Mouse (Mus musculus) WW6 (cell line): ENCODE results near the gene Wfdc21.

Experiments
- DNase-seq: peaks from one replicate; pipeline ENCODE4 v3.0.0-alpha.2; 2013; ENCODE audit warnings: low read depth, low spot score

Gene Wfdc21

GRCm38 (mm10) chr11:83753581-83754181 is 6.9 kb downstream of the Wfdc21 start, which contains the start of gene Heatr6:
Gene Heatr6 (plus strand): TSS chr11:83753696.
- peak; percentile 80 for DNase-seq

DNA sequence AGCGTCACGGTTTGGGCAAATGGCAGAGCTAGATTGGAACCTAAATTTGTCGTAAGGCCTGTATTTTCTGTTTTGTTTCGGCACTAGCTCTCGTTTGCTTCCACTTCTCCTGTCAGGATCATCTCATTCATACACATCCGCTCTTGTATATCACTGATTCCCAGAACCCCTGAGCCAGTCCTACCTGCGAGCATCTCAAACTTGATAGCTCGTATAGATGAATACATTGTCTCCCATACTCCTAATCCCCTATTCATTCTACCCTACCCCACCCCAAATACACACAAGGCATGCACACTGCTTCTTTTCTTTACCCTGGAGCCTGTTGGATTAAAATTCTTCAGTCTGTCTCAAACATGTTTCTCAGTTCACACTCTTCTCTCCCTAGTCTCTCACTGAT is 7.5 kb downstream of the Wfdc21 start:
- no peak for DNase-seq

DNA sequence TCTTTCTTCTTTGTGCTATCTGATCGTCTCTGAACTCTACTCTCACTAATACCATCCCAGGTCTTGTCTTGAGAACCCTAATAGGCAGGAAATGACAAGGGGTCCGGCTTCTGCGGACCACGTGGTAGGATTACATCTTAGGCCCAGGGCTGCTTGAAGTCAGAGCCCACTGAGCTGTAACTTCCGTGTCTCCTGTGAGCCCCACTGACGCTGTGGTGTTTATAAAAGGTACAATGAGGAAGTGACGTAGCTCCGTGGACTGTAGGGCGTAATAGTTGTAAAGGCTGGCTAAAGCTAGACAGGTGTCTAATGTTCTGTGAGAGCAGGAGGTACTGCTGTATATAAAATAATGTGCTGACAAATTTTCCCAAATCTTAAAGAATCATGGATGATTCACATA is 20.6 kb downstream of the Wfdc21 start:
- DNase-seq: no peak

DNA sequence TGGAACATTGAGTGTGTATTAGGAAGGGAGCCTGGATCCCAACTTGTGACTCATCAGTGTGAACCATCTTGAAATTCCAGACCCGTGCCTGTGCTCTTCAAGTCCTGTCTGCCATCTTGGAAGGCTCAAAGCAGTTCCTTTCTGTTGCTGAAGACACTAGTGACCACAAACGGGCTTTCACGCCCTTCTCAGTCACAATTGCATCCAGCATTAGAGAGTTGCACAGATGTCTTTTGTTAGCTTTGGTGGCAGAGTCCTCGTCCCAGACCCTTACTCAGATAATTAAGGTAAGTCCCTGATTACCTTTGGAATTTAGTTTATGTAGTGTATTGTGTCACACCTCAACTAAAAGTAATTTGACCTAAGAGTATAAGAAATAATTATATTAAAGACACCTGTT is 22.2 kb downstream of the Wfdc21 start:
- no peak for DNase-seq

GRCm38 (mm10) chr11:83771014-83771413 is 24.3 kb downstream of the Wfdc21 start:
- DNase-seq: no peak

DNA sequence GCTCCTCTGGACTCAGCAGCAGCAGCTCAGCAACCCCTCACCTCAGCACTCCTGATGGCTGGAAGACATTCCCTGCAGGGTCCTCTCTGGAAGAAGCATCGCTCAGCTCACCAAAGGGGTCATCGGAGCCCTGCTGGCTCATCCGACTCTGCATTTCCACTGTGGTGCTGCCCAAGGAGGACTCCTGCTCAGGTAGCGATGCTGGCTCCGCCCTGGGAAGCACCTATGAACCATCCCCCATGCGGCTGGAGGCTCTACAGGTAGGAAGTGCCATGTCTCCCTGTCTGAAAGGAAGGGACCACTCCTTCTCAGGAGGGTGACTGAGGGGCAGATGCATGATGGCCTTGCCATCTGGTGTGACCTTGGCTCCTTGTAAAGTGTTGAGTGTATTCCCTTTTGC is 25.6 kb downstream of the Wfdc21 start:
- DNase-seq: no peak

- DNase-seq: no peak
These were observed 27.0 kb downstream of the Wfdc21 start for GRCm38 (mm10) chr11:83773691-83774090.

DNA sequence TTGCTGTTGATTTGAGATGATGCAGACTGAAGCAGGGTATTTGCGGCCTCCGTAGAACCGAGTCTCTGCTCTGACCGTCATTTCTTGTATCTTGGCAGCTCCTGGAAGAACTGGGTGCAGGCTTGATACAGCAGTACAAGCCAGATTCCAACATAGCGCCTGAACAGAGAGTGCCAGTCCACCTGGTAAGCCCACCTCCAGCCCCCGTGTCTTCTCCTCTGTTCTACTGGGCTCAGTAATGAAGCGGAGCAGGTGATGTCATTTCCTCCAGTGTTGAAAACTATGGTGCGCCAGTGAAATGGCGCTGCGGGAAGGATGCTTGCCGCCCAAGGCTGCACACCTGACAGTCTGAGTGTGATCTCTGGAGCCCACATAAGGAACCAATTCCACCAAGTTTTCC is 27.6 kb downstream of the Wfdc21 start:
- DNase-seq: no peak

DNA sequence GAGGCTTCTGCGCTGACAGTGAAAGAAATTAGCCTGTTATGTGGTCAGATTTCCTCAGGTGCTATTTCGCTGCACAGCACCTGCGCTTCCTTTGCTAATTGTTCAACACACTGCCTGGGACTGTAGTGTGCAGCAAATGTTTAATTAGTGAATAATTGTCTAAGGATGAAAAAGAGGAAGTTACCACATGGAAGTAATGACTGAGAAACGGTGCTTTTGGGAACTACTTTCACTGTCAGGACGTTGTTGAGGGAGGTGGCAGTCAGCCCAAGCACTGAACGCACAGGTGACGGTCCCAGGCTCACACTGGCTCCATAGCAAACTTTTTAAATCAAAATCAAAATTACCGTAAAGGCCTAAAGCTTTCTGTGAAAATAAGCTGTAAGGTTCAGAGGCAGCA is 30.1 kb downstream of the Wfdc21 start:
- no peak for DNase-seq

DNA sequence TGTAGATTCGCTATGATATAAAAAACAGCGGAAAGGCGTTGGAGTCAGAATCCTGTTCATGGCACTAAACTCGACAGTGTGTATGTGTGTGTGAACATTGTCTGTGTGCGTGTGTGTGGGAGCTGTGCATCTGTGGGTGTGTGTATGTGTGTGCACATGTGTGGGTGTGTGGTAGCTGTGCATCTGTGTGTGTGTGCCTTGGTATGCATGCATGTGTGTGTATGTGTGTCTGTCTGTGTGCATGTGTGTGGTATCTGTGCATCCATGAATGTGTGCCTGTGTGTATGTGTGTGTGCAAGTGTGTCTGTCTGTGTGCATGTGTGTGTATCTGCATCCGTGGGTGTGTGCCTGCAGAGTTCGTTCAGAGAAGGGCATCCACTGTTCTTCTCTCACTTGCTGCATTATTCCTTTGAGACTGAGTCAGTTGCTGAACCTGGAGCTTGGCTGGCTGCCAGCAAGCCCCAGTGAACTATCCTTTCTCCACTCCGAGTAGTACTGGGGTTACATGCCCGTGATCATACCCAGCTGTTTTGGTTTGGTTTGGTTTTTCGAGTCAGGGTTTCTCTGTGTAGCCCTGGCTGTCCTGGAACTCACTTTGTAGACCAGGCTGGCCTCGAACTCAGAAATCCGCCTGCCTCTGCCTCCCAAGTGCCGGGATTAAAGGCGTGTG is 37.3 kb downstream of the Wfdc21 start:
- no peak for DNase-seq

DNA sequence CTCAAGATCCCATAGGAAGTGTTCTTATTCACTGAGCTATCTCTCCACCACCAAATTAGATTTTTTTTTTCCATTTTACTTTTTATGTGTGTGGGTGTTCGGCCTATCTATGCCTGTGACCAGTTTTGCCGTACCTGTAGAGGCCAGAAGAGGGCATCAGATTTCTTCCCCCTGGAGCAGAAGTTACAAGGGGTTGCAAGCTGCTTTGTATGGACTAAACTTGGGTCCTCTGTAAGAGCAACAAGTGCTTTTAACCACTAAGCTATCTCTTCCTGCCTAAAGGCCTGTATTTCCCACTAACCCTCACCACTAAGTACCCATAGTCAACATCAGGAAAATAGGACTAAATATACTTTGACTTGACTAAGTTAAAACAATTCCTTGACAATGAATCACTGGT is 37.9 kb downstream of the Wfdc21 start:
- DNase-seq: no peak

- peak; percentile 50 for DNase-seq
These were observed 38.6 kb downstream of the Wfdc21 start for GRCm38 (mm10) chr11:83785366-83785765.

DNA sequence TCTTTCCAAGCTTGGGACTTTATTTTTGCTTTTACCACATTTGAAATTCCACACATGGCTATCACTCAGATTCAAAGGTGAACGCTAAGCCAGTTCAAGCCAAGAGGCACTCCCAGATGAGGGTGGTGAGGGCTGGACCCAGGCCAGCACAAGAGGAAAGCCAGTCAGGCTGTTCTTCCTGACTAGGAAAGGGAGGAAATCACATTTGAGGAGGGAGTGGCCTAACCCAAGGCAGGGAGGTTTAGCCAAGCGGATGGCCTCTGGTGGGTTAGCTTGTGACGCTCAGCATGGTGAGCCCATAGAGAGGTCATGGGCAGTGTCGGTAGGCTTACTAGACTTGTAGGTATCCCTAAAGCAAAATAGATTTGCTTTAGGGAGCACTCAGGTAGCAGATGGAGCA is 40.1 kb downstream of the Wfdc21 start:
- DNase-seq: no peak

DNA sequence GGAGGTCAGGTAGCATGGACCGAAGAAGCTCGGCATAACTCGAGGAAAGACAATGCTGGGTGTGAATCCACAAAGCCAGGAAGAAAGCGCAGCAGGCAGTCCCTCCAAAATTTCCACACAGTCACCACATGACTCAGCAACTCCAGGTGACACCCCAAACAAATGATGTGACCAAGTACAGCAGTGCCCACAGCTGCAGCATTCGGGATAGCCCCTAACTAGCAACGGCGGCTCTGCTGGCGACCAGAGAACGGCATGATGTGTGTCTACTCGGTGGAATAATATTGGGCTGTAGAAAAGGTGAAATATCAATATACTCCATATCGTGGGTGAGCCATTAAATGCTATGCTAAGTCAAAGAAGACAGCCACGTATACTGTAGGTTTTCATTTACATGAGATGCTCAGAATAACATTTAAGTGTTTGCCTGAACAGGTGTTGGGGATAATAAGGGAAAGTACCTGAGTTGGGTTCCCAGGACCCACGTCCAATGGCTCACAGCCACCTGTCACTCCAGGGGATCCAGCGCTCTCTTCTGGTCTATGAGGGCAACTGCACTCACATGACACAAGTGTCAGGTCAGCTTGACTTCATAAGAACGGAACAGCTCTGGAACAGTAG is 40.8 kb downstream of the Wfdc21 start:
- no peak for DNase-seq

DNA sequence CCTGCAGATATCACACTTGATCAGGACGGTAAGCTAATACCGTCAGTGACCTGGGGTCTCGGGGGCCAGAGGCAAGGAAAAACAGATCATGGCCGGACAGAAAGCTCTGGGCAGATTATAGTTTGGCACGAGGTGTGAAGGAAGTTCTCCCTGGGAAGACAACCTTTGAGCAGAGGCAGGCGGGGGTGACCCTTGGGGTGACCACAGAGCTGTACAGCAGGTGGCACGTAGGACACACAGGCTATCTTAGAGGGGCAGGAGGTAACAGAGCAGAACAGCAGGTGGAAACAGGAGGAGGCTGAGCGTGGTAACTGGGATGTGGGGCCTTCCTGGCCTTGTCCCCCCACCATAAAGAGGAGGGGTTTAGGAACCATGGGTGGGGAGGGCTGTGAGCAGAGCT is 41.6 kb downstream of the Wfdc21 start:
- no peak for DNase-seq

DNA sequence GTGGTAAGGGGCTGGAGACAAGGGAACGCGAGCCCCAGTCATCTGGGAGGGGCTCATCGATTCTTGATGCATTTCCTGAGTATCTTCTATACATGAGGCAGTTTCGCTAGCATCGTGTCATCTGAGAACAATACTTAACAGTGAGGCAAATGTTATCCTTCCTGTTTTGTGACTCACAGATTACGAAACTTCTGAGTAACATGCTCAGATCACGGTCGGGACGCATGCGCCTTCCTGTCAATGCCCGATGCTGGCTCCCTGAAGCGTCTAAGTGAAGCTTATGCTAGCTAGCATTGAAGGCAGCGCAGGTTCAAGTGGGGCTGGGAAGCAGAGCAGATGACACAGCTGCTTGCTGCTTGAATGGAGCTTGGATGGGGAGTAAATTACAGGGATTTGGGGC is 42.5 kb downstream of the Wfdc21 start:
- DNase-seq: no peak

GRCm38 (mm10) chr11:83791133-83791532 is 44.4 kb downstream of the Wfdc21 start:
- DNase-seq: no peak

GRCm38 (mm10) chr11:83792316-83792914 is 45.7 kb downstream of the Wfdc21 start:
- DNase-seq: no peak

DNA sequence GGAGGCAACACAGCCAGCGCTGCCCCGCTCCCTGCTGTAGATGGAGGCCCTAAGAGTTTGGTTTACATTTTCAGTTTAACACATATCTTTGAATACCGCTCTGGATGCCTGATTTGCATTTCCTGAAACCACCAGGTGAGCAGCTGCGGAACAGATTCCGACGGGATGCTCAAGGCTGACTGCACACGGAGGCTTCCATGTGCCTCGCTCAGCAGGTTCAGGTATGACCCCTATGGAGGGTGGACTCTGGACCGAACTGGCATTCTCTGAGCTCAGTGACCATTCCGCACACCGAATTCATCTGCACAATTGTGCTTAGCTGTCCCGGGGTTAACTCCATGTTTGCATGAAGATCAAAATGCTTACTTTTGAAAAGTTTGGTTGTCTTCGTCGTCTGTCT is 46.5 kb downstream of the Wfdc21 start:
- DNase-seq: no peak

DNA sequence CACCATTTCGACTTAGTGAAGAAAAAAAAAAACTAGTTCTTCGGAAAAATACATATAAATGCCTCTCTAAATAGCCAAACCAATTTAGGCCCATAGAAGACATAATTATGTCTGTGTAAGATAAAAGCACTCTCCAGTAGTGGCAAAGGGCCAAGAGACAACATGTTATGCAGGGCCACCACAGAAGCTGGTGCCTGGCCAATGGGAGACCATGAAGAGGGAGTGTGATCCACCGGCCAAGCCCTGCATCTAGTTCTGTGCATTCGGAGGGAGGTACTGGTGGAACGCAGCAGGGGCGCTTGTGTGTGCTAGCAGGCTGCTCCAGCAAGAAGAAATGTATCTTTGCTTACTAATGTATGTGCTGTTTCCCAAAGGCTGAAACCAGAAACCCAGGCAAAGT is 49.4 kb downstream of the Wfdc21 start:
- DNase-seq: no peak

GRCm38 (mm10) chr11:83796980-83797608 is 50.4 kb downstream of the Wfdc21 start:
- no peak for DNase-seq

- DNase-seq: no peak
These were observed 53.2 kb downstream of the Wfdc21 start for GRCm38 (mm10) chr11:83799871-83800430.
